Mouse (Mus musculus) MEL (cell line): ENCODE data around the gene Gatad2b.

Experiments
- GATA1 ChIP-seq: IDR thresholded peaks from 2 replicates; pipeline ENCODE4 v1.6.1; 2011; ENCODE audit warnings: low read depth, low read length, improper control_type of control experiment
- POLR2A ChIP-seq, 2 experiments: IDR thresholded peaks; 2 replicates each; pipeline ENCODE4 v1.6.1; 2011 to 2012; ENCODE audit warnings: low read length in 2 of 2, mild to moderate bottlenecking in 2 of 2, control low read depth in 1 of 2, improper control_type of control experiment in 1 of 2, low read depth in 1 of 2, moderate library complexity in 1 of 2; ENCODE audit not compliant: control insufficient read depth in 1 of 2, insufficient read depth in 1 of 2, poor library complexity in 1 of 2
- ZNF384 ChIP-seq: IDR thresholded peaks from 2 replicates; pipeline ENCODE4 v1.6.1; 2012; ENCODE audit warnings: low read depth, mild to moderate bottlenecking, inconsistent platforms, low read length, improper control_type of control experiment

DNA sequence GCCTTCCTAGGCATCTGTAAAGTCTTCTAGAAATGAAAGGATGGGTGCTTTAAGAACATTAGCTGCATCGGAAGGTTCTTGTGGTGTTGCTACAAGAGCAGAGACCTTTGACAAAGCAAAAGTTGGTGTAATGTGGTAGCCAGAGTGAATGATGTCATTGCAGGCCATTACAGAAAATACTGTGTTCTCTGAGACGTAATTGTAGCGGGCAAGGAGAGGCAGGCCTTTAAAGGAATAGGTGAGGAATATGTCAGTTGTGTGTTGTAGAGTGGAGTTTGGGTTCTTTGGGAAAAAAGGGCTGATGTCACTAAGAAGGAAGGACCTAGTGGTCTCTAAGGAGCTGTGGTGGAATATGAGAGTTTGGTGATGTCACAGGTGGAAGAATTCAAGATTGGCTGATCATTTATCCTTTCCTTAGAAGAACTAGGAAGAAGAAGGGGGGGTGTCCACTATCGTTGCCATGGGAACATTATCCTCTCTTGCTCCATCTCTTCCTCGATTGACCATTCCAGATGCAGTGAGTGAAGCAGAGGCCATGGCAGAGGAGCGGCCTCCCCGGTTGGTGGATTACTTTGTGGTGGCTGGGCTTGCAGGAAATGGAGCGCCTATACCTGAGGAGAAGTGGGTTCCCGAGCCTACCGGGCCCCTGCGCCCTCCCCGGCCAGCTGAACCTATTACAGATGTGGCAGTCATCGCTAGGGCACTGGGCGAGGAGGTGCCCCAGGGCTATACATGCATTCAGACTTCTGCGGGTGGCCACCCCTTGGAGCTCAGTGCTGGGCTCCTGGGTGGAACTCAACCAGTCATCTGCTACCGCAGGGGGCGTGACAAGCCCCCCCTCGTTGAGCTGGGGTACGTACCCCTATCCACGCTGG lies 25.8 kb upstream of the Gatad2b start:
- TF ChIP-seq ZNF384 (no peak), GATA1 (no peak), POLR2A (IDR thresholded peaks at IDR 0.05; ENCODE audit: control insufficient read depth in 1 of 2, insufficient read depth in 1 of 2, low read depth in 1 of 2, low read length in 2 of 2, poor library complexity in 1 of 2) (no peak)
